Mouse (Mus musculus) c-Kit-positive CD71-positive TER-119-positive erythroid progenitor cells, embryonic 14.5 days (primary cell): ENCODE results near the gene Phf14.
"Not testable (repeated sequence)": the region's sequence is repeated elsewhere in the genome, so short reads cannot be mapped to it uniquely, and the experiment has no call there.

Experiments
- DNase-seq: peaks from one replicate; pipeline ENCODE4 v3.0.0-alpha.2; 2013; ENCODE audit warnings: low spot score

Phf14 gene

DNA sequence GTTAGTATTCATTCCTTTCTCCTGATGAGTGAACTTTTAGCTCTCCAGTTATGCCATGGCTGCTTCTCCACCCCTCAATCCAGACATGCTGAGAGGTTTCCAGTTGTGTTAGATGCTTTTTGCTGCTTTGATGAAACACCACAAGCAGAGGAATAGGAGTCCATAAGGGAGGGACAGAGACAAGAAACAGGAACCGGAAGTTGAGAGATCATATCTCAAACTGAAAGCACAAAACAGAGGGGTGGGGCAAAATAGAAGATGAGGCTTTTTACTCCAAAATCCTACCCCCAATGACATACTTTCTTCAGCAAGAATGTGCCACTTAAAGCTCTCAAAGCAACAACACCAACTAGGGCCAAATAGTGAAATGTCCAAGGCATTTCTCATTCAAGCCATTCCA, 188.1 kb downstream of the Phf14 start:
- no peak for DNase-seq

DNA sequence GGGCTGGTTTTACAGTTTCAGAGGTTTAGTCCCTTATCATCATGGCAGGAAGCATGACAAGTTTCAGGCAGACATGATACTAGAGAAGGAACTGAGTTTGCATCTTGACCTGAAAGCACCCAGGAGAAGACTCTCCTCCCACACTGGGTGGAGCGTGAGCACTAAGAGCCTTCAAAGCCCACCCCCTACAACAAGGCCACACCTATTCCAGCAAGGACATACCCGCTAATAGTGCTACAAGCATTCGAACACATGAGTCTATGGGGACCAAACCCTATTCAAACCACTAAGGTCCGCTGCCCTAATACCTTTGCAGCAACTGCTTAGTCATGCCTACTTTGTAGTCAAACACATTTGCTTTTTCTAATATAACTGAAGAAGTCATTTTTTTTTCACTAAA, 189.5 kb downstream of the Phf14 start:
- DNase-seq, result no peak

DNA sequence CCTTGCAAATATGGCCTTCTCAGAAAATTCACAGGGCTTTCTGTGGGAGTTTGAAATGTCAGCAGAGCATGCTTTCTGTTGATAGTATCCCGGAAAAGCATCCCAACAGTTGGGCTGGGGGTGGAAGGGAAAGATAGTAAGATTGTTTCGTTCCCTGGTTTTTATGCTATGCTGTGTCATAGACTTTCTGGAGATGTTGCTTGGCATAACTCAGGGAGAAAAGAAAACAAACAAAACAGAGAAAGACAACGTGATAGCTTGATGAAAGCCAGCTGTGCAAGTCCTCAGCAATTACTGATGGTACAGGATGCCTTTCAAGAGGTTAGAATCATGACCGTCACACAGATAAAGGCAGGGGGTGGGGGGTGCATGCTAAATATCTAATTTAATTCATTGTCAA, 197.5 kb downstream of the Phf14 start:
- DNase-seq, result no peak

DNA sequence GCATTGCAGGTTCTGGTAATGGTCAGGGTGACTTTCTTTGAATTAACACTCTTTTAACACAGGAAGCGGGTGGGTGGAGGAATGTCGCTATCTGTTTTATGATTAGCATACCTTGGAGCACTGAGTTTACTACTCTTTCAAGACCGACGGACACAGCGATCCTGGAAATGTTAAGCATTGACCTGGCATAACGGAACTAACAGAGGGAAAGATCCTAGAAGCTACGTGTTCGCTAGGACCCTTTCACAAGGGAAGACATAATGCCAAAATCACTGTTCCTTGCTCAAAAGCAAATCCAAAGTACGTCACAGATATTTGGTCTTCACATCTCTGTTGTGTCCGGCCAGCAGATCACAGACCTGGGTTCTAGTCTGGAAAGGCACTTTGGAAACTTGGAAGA, 199.7 kb downstream of the Phf14 start:
- DNase-seq, result no peak

DNA sequence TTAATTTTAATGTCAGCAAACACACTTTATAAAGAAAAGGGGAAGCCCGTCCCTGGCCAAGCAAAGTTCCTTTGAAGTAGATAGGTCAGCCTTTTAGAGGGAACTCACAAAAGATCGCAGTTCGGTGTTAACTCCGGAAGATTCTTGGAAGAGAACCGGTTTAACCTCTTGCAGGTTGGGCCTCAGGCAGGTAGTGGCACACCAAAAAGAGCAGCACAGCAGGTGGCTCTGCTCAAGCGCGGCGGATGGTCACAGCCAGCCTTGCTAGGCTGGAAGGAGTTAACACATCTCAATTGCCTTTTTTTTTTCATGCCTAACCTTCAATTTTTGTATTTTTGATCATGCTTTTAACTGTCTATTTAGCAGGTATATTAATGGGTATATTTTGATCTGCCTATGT, 200.2 kb downstream of the Phf14 start:
- DNase-seq, result no peak

DNA sequence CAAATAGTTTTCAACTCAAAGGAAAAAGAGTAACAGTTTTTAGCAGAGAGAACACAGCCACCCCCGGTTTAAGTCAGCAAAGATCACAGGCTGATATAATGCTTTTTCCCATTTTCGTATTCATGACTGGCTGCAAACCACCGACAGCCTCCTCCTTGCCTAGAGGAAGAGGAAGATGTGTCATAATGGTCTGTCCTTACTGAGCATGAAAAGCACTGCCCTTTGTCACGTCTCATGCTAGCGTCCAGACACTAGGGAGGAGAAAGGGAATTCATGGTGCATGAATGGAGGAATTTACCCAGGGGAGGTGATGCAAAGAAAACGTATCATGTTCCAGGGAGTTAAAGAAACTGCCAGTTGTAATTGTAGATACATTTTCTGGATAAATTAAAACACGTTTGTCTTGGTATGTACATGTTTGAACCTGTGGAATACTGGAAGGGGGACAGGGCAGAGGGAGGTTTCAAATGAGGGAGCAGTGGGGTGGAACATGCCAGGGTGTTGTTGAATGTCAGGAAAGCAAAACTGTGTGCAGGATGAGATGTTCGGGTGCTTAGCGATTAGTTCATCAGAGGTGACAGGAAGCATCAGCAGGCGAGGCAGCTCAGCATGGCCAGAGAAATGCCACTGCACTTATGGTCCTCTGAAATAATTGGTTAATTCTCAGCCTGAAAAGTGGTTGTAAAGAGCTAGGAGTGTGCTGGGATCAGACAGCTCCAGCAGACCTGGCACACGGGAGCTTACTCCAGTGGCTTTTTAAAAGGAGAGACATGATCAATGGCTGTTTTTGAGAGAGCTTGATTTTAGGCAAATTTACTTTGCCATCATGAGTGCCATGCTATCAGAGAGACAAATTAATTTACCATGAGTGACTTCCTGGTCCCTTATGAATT, 209.6 kb downstream of the Phf14 start:
- DNase-seq, result no peak

DNA sequence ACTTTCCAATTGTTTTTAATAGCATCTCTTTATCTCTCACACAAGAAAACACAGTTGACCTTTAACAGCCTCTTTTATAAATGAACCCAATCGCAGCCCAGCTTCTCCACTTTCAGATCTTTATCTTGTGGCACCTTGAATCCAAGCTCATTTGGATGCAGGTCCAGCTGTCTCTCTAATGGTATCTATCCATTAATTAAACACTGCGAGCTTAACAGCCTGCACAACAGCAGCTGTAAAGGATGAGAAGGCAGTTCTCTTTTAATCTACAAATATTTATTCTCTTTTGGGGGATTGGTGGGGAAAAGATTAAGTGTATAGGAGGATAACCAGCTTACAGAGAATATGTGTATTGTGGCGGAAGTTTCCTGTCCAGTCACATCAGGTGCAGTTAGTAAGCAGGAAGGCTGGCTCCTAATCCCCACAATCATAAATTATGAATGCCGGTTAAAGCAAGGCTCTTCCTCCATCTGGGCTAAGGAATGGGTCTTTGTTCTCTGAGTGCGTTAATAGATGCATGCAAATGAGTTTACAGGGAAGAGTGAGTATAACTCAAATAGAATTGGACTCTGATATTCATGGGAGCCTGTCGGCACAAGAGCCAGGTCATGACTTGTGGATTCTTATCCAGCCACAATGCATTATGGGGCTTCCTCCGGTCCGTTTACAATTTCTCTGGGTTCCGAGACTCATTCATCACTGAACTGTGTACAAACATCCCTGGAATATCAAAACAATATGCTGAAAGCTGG, 210.4 kb downstream of the Phf14 start:
- DNase-seq, result no peak

DNA sequence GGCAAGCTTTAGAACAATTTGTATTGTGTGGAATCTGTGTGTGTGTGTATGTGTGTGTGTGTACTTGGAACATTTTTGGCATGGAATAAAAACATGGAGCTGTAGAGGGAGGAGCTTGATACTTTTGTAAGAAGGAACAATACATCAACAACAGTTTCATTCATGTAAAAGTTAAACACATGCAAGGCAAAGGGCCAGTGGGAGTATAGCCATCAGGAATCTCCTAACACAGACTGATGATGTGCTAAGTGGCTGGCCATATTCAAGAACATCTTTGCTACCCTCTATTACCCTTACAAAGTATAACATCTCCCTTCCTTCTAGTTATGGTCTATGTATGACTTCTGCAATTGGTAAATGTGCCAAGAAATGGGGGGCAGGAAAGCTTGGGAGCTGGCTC, 215.2 kb downstream of the Phf14 start:
- DNase-seq, result no peak

DNA sequence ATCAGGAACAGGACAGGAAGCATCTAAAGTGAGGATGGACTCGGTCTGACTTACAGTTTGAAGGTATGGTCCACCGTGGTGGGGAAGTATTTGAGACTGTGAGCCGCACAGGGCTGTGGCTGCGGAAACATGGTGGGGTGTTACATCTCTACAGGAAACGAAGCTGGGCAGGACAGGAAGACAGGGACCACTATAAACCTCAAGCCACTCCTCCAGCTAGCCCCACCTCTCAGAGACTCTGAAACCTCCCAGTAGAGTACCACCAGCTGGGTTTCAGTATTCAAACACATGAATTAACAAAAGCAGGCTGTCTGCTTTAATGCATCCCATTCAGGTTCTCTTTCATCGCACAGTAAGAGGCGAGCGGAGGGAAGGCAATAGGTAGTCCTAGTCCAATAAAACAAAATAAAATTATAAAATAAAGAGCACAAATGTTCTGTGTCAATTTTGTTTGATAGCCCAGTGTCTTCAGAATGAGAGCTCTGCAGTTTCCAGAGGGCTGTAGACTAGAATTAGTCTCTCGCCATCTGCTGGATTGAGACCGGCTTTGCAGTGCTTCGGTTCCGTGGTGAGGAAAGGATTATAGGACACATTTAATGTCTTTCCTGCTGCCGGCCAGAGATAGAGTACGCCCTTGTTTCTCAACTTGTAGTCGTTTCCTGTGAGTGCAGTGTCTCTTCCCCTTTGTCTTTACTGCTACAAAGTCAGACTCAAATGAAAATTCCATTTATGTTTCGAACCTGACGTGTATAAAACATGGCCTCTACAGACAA, 217.6 kb downstream of the Phf14 start:
- peak; percentile 49 for DNase-seq

DNA sequence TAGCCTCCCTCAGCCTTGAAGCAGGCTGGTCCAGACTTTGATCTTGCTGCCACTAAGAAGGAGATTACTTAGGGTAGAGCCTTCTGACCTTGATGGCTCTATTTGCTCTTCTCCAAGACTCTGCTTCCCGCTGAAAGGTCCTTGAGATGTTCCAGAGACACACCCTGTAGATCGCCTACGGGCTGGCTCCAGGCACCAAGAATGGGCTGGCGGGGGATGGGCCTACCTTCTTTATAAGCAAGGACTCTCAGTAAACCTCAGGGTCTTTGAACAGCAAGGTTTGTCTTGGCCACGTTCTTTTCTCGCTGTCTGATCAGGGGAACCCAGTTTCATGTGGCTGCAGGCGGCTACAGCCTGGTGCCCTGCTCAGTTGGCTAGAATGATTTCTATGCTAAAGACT, 219.0 kb downstream of the Phf14 start:
- not testable (repeated sequence) for DNase-seq

DNA sequence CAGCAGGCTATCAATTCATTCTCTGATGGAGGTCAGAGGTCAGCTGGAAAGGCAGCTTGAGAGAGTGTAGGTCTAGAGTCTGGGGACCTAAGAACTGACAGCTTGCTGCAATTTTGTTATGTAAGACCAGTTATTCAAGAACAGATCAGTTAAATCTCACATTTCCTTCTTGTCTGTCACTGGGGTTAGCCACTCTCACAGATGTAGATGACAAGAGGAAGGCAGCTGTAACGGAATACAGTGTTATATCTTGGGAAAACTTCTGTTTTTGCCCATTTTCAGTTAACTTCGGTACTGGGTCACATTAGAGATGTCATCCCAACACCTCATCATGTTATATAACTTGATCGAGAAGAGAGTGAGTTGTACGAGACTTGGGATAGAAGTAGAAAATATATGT, 219.7 kb downstream of the Phf14 start:
- DNase-seq, result no peak
